Mouse (Mus musculus) CH12.LX (cell line): Measurements from ENCODE around the gene Arl2. TPM values are rescaled to one million over a fixed set of nuclear protein-coding genes. Genes with fewer than 3 reads are reported as not detected.

Source experiments
- DNase-seq: peaks from one replicate; pipeline ENCODE4 v3.0.0-alpha.2; 2013; ENCODE audit errors: extremely low read depth
- H3K27ac ChIP-seq: 2 replicates; pipeline ENCODE4 v1.5.1; 2012; ENCODE audit warnings: low read depth, mild to moderate bottlenecking, control low read depth, moderate library complexity; ENCODE audit not compliant: insufficient read depth
- H3K27me3 ChIP-seq: replicated peaks from 2 replicates; pipeline ENCODE3; 2012; ENCODE audit warnings: inconsistent platforms
- H3K36me3 ChIP-seq, 2 experiments: replicated peaks in 1 of 2; 2 replicates each; pipeline versions ENCODE3 to v1.6.1; 2012; ENCODE audit warnings: inconsistent platforms in 1 of 2, low read length in 1 of 2, mild to moderate bottlenecking in 1 of 2, mixed read lengths in 1 of 2, moderate library complexity in 1 of 2; ENCODE audit not compliant: control insufficient read depth in 1 of 2, insufficient read depth in 1 of 2
- H3K4me1 ChIP-seq, 2 experiments: 2 replicates each; pipeline ENCODE4 v1.6.1; 2012; ENCODE audit warnings: inconsistent platforms in 1 of 2, moderate library complexity in 1 of 2; ENCODE audit not compliant: insufficient read depth in 2 of 2, control insufficient read depth in 1 of 2
- H3K4me2 ChIP-seq: 2 replicates; pipeline ENCODE4 v1.6.1; 2012; ENCODE audit warnings: low read depth, mild to moderate bottlenecking, control low read depth; ENCODE audit not compliant: poor library complexity, insufficient read depth, severe bottlenecking
- H3K4me3 ChIP-seq, 3 experiments: fragments of 150-350 bp in 1 of 3; sonication (generic) in 1 of 3; replicated peaks in 1 of 3; 2 replicates each; pipeline versions ENCODE3 to v1.5.1; 2011 to 2012; ENCODE audit warnings: low read depth in 2 of 3, low read length in 2 of 3, mild to moderate bottlenecking in 2 of 3, moderate library complexity in 2 of 3, control low read depth in 1 of 3, improper control_type of control experiment in 1 of 3, inconsistent platforms in 1 of 3, mixed read lengths in 1 of 3; ENCODE audit not compliant: poor library complexity in 1 of 3
- H3K79me2 ChIP-seq: replicated peaks from 2 replicates; pipeline ENCODE4 v1.6.1; 2012; ENCODE audit warnings: mild to moderate bottlenecking, moderate library complexity; ENCODE audit not compliant: control insufficient read depth, poor library complexity, insufficient read depth, severe bottlenecking; ENCODE audit errors: extremely low read depth
- H3K9ac ChIP-seq: 2 replicates; pipeline ENCODE4 v1.6.1; 2012; ENCODE audit warnings: low read depth, mild to moderate bottlenecking, control low read depth, moderate library complexity; ENCODE audit not compliant: insufficient read depth
- H3K9me3 ChIP-seq: replicated peaks from 2 replicates; pipeline ENCODE3; 2012; ENCODE audit warnings: low read length, inconsistent platforms, mixed read lengths
- BHLHE40 ChIP-seq: IDR thresholded peaks from 2 replicates; pipeline ENCODE4 v1.6.1; 2011; ENCODE audit warnings: mild to moderate bottlenecking, low read depth, low read length, improper control_type of control experiment
- CHD1 ChIP-seq: IDR thresholded peaks from 2 replicates; pipeline ENCODE4 v1.6.1; 2012; ENCODE audit warnings: low read depth, low read length, improper control_type of control experiment, inconsistent platforms
- CHD2 ChIP-seq: IDR thresholded peaks from 2 replicates; pipeline ENCODE4 v1.6.1; 2011; ENCODE audit warnings: low read length, improper control_type of control experiment
- CTCF ChIP-seq, 2 experiments: IDR thresholded peaks in 1 of 2; conservative IDR thresholded peaks in 1 of 2; 2 replicates each; pipeline ENCODE4 v1.5.1; 2011 to 2012; ENCODE audit warnings: low read depth in 2 of 2, low read length in 2 of 2, improper control_type of control experiment in 1 of 2, inconsistent platforms in 1 of 2, mild to moderate bottlenecking in 1 of 2, moderate library complexity in 1 of 2
- E2F4 ChIP-seq: IDR thresholded peaks from 2 replicates; pipeline ENCODE4 v1.6.1; 2011; ENCODE audit warnings: low read depth, low read length, improper control_type of control experiment; ENCODE audit not compliant: insufficient replicate concordance
- ELF1 ChIP-seq: IDR thresholded peaks from 2 replicates; pipeline ENCODE4 v1.6.1; 2014; ENCODE audit warnings: low read depth, mild to moderate bottlenecking, inconsistent platforms, low read length, improper control_type of control experiment
- EP300 ChIP-seq: IDR thresholded peaks from 2 replicates; pipeline ENCODE4 v1.6.1; 2011; ENCODE audit warnings: low read length, improper control_type of control experiment
- ETS1 ChIP-seq: conservative IDR thresholded peaks from 2 replicates; pipeline ENCODE4 v1.6.1; 2012; ENCODE audit warnings: low read depth, mild to moderate bottlenecking, inconsistent platforms, low read length, improper control_type of control experiment, moderate library complexity
- GABPA ChIP-seq: IDR thresholded peaks from 2 replicates; pipeline ENCODE4 v1.6.1; 2012; ENCODE audit warnings: low read depth, low read length, improper control_type of control experiment, inconsistent platforms; ENCODE audit not compliant: insufficient replicate concordance
- HCFC1 ChIP-seq: IDR thresholded peaks from 2 replicates; pipeline ENCODE4 v1.6.1; 2012; ENCODE audit warnings: low read depth, mild to moderate bottlenecking, inconsistent platforms, low read length, improper control_type of control experiment
- IRF4 ChIP-seq: IDR thresholded peaks from 2 replicates; pipeline ENCODE4 v1.6.1; 2014; ENCODE audit warnings: low read depth, mild to moderate bottlenecking, inconsistent platforms, low read length, improper control_type of control experiment
- JUN ChIP-seq: IDR thresholded peaks from 2 replicates; pipeline ENCODE4 v1.6.1; 2011; ENCODE audit warnings: low read depth, mild to moderate bottlenecking, low read length, improper control_type of control experiment, moderate library complexity; ENCODE audit not compliant: insufficient read depth
- JUND ChIP-seq: conservative IDR thresholded peaks from 2 replicates; pipeline ENCODE4 v1.6.1; 2011; ENCODE audit warnings: low read depth, low read length, improper control_type of control experiment
- KAT2A ChIP-seq: IDR thresholded peaks from 2 replicates; pipeline ENCODE4 v1.6.1; 2012; ENCODE audit warnings: low read length, improper control_type of control experiment, inconsistent platforms; ENCODE audit not compliant: insufficient replicate concordance
- MAFK ChIP-seq: IDR thresholded peaks from 2 replicates; pipeline ENCODE4 v1.6.1; 2011; ENCODE audit warnings: low read length, improper control_type of control experiment; ENCODE audit not compliant: insufficient replicate concordance
- MAX ChIP-seq: IDR thresholded peaks from 2 replicates; pipeline ENCODE4 v1.6.1; 2011; ENCODE audit warnings: low read length, improper control_type of control experiment
- MAZ ChIP-seq: IDR thresholded peaks from 2 replicates; pipeline ENCODE4 v1.6.1; 2012; ENCODE audit warnings: low read depth, mild to moderate bottlenecking, inconsistent platforms, low read length, improper control_type of control experiment, moderate library complexity
- MEF2A ChIP-seq: IDR thresholded peaks from 2 replicates; pipeline ENCODE4 v1.6.1; 2014; ENCODE audit warnings: low read depth, mild to moderate bottlenecking, inconsistent platforms, low read length, improper control_type of control experiment, borderline replicate concordance
- MXI1 ChIP-seq: IDR thresholded peaks from 2 replicates; pipeline ENCODE4 v1.6.1; 2011; ENCODE audit warnings: mild to moderate bottlenecking, low read depth, low read length, improper control_type of control experiment
- MYC ChIP-seq: IDR thresholded peaks from 2 replicates; pipeline ENCODE4 v1.6.1; 2011; ENCODE audit warnings: low read depth, mild to moderate bottlenecking, improper control_type of control experiment, low read length
- NELFE ChIP-seq: IDR thresholded peaks from 2 replicates; pipeline ENCODE4 v1.6.1; 2011; ENCODE audit warnings: low read depth, low read length, improper control_type of control experiment
- NRF1 ChIP-seq: IDR thresholded peaks from 2 replicates; pipeline ENCODE4 v1.6.1; 2014; ENCODE audit warnings: low read depth, mild to moderate bottlenecking, inconsistent platforms, low read length, improper control_type of control experiment, moderate library complexity
- PAX5 ChIP-seq: IDR thresholded peaks from 2 replicates; pipeline ENCODE4 v1.6.1; 2012; ENCODE audit warnings: low read length, inconsistent platforms, mixed read lengths
- POLR2A ChIP-seq: IDR thresholded peaks from 2 replicates; pipeline ENCODE4 v1.6.1; 2011; ENCODE audit warnings: low read depth, mild to moderate bottlenecking, improper control_type of control experiment, low read length
- POLR2AphosphoS2 ChIP-seq: IDR thresholded peaks from 2 replicates; pipeline ENCODE4 v1.6.1; 2011; ENCODE audit warnings: low read depth, low read length, improper control_type of control experiment
- RAD21 ChIP-seq: IDR thresholded peaks from 2 replicates; pipeline ENCODE4 v1.6.1; 2011; ENCODE audit warnings: low read depth, mild to moderate bottlenecking, low read length, improper control_type of control experiment, moderate library complexity
- RCOR1 ChIP-seq: conservative IDR thresholded peaks from 2 replicates; pipeline ENCODE4 v1.6.1; 2012; ENCODE audit warnings: low read depth, mild to moderate bottlenecking, inconsistent platforms, low read length, improper control_type of control experiment
- SIN3A ChIP-seq: IDR thresholded peaks from 2 replicates; pipeline ENCODE4 v1.6.1; 2012; ENCODE audit warnings: low read length, improper control_type of control experiment, inconsistent platforms
- SMC3 ChIP-seq: IDR thresholded peaks from 2 replicates; pipeline ENCODE4 v1.6.1; 2011; ENCODE audit warnings: low read depth, low read length, improper control_type of control experiment
- TBP ChIP-seq: conservative IDR thresholded peaks from 2 replicates; pipeline ENCODE4 v1.6.1; 2011; ENCODE audit warnings: low read depth, low read length, improper control_type of control experiment
- TCF12 ChIP-seq: IDR thresholded peaks from 2 replicates; pipeline ENCODE4 v1.6.1; 2014; ENCODE audit warnings: low read depth, mild to moderate bottlenecking, inconsistent platforms, low read length, improper control_type of control experiment
- UBTF ChIP-seq: IDR thresholded peaks from 2 replicates; pipeline ENCODE4 v1.6.1; 2012; ENCODE audit warnings: low read depth, mild to moderate bottlenecking, inconsistent platforms, low read length, improper control_type of control experiment, moderate library complexity
- USF1 ChIP-seq: IDR thresholded peaks from 2 replicates; pipeline ENCODE4 v1.6.1; 2014; ENCODE audit warnings: low read depth, mild to moderate bottlenecking, inconsistent platforms, low read length, improper control_type of control experiment
- USF2 ChIP-seq: conservative IDR thresholded peaks from 2 replicates; pipeline ENCODE4 v1.6.1; 2011; ENCODE audit warnings: low read depth, low read length, improper control_type of control experiment
- ZC3H11A ChIP-seq: IDR thresholded peaks from 2 replicates; pipeline ENCODE4 v1.6.1; 2012; ENCODE audit warnings: low read depth, mild to moderate bottlenecking, inconsistent platforms, low read length, improper control_type of control experiment
- ZKSCAN1 ChIP-seq: IDR thresholded peaks from 2 replicates; pipeline ENCODE4 v1.6.1; 2012; ENCODE audit warnings: low read depth, inconsistent platforms, low read length, improper control_type of control experiment, borderline replicate concordance
- ZMIZ1 ChIP-seq: IDR thresholded peaks from 2 replicates; pipeline ENCODE4 v1.6.1; 2012; ENCODE audit warnings: low read depth, mild to moderate bottlenecking, inconsistent platforms, low read length, improper control_type of control experiment
- ZNF384 ChIP-seq: IDR thresholded peaks from 2 replicates; pipeline ENCODE4 v1.6.1; 2012; ENCODE audit warnings: low read depth, low read length, improper control_type of control experiment, inconsistent platforms
- dilution Hi-C: fragments of 300-500 bp; cut with MboI; formaldehyde crosslinking; loops from 2 replicates; pipeline ENCODE4 v1.14.3; 2020; ENCODE audit warnings: low sequenced_read_pairs; ENCODE audit not compliant: extremely low pct_unique_long_range_greater_than_20kb, extremely low pct_ligation_motif_present
- in situ Hi-C: fragments of 300-500 bp; cut with MboI; formaldehyde crosslinking; loops from 3 replicates; pipeline ENCODE4 v1.14.3; 2019; ENCODE audit warnings: low sequenced_read_pairs, low pct_ligation_motif_present, low pct_unique_long_range_greater_than_20kb, mixed read lengths
- polyA plus RNA-seq: library from polyadenylated mRNA; unstranded; fragments of >175 nt; gene quantifications from 2 replicates; pipeline ENCODE4 v1.2.1, GENCODE M21; 2012; ENCODE audit warnings: low read depth; ENCODE audit not compliant: insufficient read length
- total RNA-seq, 2 experiments: library from RNA; depleted of rRNA; stranded (reverse); fragments of 300-350 nt in 1 of 2; fragments of >200 nt in 1 of 2; gene quantifications; 2 replicates each; pipeline ENCODE4 v1.2.3; 2012 to 2014

The Arl2 gene
- total RNA-seq (2012; rRNA removed), result 35.4 and 48.4 TPM in 2 replicates
- total RNA-seq (2014; rRNA removed), result 23.9 and 27.9 TPM in 2 replicates
- polyA plus RNA-seq, result 28.0 and 36.9 TPM in 2 replicates

DNA sequence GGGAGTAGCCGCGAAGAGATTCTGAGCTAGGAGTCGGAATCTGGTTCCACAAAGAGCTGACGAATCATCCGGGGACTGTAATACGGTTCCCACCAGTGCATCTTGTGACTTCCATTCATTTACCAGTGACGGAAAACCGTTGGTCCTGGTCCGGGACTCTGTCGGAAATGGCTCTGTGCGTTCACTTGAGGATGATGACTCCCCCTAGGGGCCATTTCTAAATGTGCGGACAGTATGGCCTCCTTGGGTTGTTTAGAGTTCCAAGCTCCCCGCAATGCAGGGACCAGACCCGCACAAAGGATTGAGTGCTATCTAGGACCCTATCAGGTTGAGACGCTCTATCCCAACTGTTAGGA, at the start of gene Arl2:
Gene Arl2, minus strand, starts transcription at position 155 of the 356 bp plus-strand sequence.
- Histone ChIP-seq H3K79me2 (no peaks in the 10 kb centered on the region), H3K9ac (peak within 1 kb of the TSS; percentile 77), H3K4me1 (peaks cover 8% of the 10 kb centered on the region in 2 experiments), H3K4me2 (peak within 1 kb of the TSS; percentile 48), H3K4me3 (peak within 1 kb of the TSS; percentile 61 to 87 (median 79)), H3K27ac (peak within 1 kb of the TSS; percentile 80), H3K36me3 (peaks cover 4 to 17% of the 10 kb centered on the region in 2 experiments), H3K9me3 (peaks cover 2% of the 10 kb centered on the region), H3K27me3 (peaks cover 7% of the 10 kb centered on the region)
- in situ Hi-C loops (no loop called here), dilution Hi-C loops (no loop called here)
- DNase-seq, result peak; percentile 94
- TF ChIP-seq E2F4 (no peak; the same call in 1 of the 2 replicates), UBTF (no peak), RCOR1 (no peak), GABPA (no peak), ZNF384 (no peak), USF1 (no peak), JUN (no peak), CTCF (conservative IDR thresholded peaks at IDR 0.05 in 1 of 2, IDR thresholded peaks at IDR 0.05 in 1 of 2; ENCODE audit: low read depth in 2 of 2, low read length in 2 of 2) (peak; percentile 60 to 70), MAX (no peak; the same call in 1 of the 2 replicates), MEF2A (no peak), CHD2 (no peak), PAX5 (no peak), ZKSCAN1 (no peak), MAFK (no peak), POLR2AphosphoS2 (no peak), ETS1 (0 out of 2 replicates have a peak, but pooled peaks have one; percentile 3), NELFE (no peak), POLR2A (no peak), BHLHE40 (no peak), USF2 (no peak), MXI1 (peak; percentile 29; the same call in 1 of the 2 replicates), CHD1 (no peak), ELF1 (0 out of 2 replicates have a peak, but pooled peaks have one; percentile 29), ZC3H11A (no peak), IRF4 (no peak; the same call in 1 of the 2 replicates), NRF1 (no peak), MAZ (no peak), JUND (no peak), EP300 (no peak), SMC3 (peak; percentile 43), TCF12 (no peak), ZMIZ1 (no peak), HCFC1 (peak; percentile 10; the same call in 1 of the 2 replicates), KAT2A (no peak), RAD21 (peak; percentile 47), MYC (peak; percentile 65), SIN3A (no peak; the same call in none of the 2 replicates), TBP (peak; percentile 73)
